Mouse (Mus musculus): ENCODE measurements around the gene Fras1.

The Fras1 gene

GRCm38 (mm10) chr5:96481159-96481558 lies 107.4 kb downstream of the Fras1 start:
- in situ Hi-C loops (cut with MboI, MseI) = no loop called here

GRCm38 (mm10) chr5:96482054-96482453 lies 108.3 kb downstream of the Fras1 start:
- in situ Hi-C loops (cut with MboI, MseI) = no loop called here

- in situ Hi-C loops (cut with MboI, MseI) = no loop called here
Measured at GRCm38 (mm10) chr5:96492497-96492896, 118.7 kb downstream of the Fras1 start.

- in situ Hi-C loops (cut with MboI, MseI) = no loop called here
Measured at GRCm38 (mm10) chr5:96494502-96495292, 120.9 kb downstream of the Fras1 start.

GRCm38 (mm10) chr5:96498083-96498482 lies 124.3 kb downstream of the Fras1 start:
- in situ Hi-C loops (cut with MboI, MseI) = no loop called here

GRCm38 (mm10) chr5:96501783-96502182 lies 128.0 kb downstream of the Fras1 start:
- in situ Hi-C loops (cut with MboI, MseI) = no loop called here

GRCm38 (mm10) chr5:96502400-96502799 lies 128.6 kb downstream of the Fras1 start:
- in situ Hi-C loops (cut with MboI, MseI) = no loop called here

- in situ Hi-C loops (cut with MboI, MseI) = no loop called here
Measured at GRCm38 (mm10) chr5:96511005-96511404, 137.2 kb downstream of the Fras1 start.

GRCm38 (mm10) chr5:96513327-96513726 lies 139.6 kb downstream of the Fras1 start:
- in situ Hi-C loops (cut with MboI, MseI) = no loop called here

GRCm38 (mm10) chr5:96515860-96516311 lies 142.1 kb downstream of the Fras1 start:
- in situ Hi-C loops (cut with MboI, MseI) = no loop called here

- in situ Hi-C loops (cut with MboI, MseI) = no loop called here
Measured at GRCm38 (mm10) chr5:96516329-96516728, 142.6 kb downstream of the Fras1 start.

GRCm38 (mm10) chr5:96521541-96521940 lies 147.8 kb downstream of the Fras1 start:
- in situ Hi-C loops (cut with MboI, MseI) = no loop called here

GRCm38 (mm10) chr5:96522909-96523409 lies 149.2 kb downstream of the Fras1 start:
- in situ Hi-C loops (cut with MboI, MseI) = no loop called here

- in situ Hi-C loops (cut with MboI, MseI) = no loop called here
Measured at GRCm38 (mm10) chr5:96528296-96528695, 154.5 kb downstream of the Fras1 start.

GRCm38 (mm10) chr5:96530516-96530915 lies 156.8 kb downstream of the Fras1 start:
- in situ Hi-C loops (cut with MboI, MseI) = no loop called here

GRCm38 (mm10) chr5:96531962-96532361 lies 158.2 kb downstream of the Fras1 start:
- in situ Hi-C loops (cut with MboI, MseI) = no loop called here

- in situ Hi-C loops (cut with MboI, MseI) = no loop called here
Measured at GRCm38 (mm10) chr5:96536527-96536926, 162.8 kb downstream of the Fras1 start.

- in situ Hi-C loops (cut with MboI, MseI) = no loop called here
Measured at GRCm38 (mm10) chr5:96536937-96537336, 163.2 kb downstream of the Fras1 start.

- in situ Hi-C loops (cut with MboI, MseI) = no loop called here
Measured at GRCm38 (mm10) chr5:96544112-96544511, 170.4 kb downstream of the Fras1 start.

GRCm38 (mm10) chr5:96545994-96546393 lies 172.2 kb downstream of the Fras1 start:
- in situ Hi-C loops (cut with MboI, MseI) = no loop called here

GRCm38 (mm10) chr5:96554940-96555679 lies 181.4 kb downstream of the Fras1 start:
- in situ Hi-C loops (cut with MboI, MseI) = no loop called here

- in situ Hi-C loops (cut with MboI, MseI) = no loop called here
Measured at GRCm38 (mm10) chr5:96558049-96558804, 184.5 kb downstream of the Fras1 start.
